Mouse (Mus musculus) c-Kit-positive CD71-negative TER-119-negative erythroid progenitor cells, embryonic 14.5 days (primary cell): ENCODE measurements at regions not wholly inside any gene's neighbourhood (a gene's known extent, or its start where the extent isn't known, plus 50 kb on each side); places are given as distances from the start of the nearest gene placed in this dataset.

Experiments
- DNase-seq: peaks from one replicate; pipeline ENCODE4 v3.0.0-alpha.2; 2013; ENCODE audit warnings: low read depth

DNA sequence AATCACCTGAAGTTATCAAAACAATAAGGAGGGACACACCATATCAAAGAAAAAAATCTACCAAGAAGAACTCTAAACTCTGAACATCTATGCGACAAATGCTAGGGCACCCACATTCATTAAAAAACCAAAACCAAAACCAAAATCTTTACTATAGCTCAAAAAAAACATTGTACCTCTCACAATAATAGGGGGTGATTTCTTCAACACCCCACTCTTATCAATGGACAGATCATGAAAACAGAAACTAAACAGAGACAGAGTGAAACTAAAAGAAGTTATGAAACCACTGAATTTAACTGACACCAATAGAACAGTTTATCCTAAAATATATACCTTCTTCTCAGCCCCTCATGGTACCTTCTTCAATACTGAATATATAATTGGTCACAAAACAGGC is 1314.5 kb upstream of the Gm7489 start:
- DNase-seq, result no peak

DNA sequence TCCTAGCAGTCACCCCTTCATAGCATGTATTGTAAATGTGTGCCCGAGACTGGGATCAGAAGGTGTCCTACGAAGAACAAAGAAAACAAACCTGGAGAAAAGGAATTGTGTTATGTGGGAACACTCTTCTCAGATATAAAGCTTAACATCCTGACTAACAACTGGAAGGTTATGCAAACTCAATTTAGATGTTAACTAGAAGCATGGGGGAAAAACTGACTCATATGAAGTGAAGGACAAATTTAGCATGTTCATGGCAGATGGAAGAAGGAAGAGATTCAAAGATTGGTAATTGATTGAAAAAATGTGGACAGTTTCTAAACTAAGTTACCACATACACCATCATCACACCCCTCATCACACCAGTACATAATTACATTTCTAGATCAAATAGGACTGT is 1307.1 kb upstream of the Gm7489 start:
- no peak for DNase-seq

DNA sequence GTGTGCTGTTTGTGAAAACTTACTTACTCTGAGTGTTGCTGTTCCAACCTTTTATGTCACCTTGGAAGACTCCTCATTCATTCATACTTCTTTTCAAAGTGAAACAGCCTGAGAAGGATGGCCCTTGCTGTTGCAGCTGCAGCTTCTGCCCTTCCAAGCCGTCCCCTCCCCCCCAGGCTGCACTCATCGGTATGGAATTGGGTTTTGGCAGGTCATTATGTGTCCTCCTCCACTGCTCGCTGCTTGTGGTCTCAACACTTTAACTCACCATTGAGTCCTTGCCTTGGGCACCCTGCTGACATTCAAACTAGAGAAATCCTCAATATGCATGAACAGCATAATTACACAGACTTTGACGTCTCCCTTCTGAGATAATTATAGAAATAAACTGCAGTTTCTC is 1295.3 kb upstream of the Gm7489 start:
- no peak for DNase-seq

DNA sequence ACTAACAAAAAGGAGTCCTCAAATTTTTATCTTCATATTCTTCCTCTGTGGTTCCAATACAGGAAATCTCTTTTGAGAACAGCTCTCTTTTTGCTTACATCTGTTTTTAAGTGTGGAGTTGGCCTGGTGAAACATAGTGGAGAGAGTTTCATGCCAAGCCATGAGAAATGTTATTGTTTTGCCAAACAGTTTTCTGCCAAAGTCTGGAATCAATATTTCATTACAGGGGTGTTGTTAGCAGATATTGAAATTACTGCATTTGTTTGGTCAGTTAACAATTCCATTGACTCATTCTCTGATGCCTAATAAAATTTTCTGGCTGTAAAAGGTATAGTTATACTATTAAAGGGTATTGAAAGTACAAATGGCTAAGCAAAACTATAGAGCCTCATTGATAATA is 1285.2 kb upstream of the Gm7489 start:
- no peak for DNase-seq

DNA sequence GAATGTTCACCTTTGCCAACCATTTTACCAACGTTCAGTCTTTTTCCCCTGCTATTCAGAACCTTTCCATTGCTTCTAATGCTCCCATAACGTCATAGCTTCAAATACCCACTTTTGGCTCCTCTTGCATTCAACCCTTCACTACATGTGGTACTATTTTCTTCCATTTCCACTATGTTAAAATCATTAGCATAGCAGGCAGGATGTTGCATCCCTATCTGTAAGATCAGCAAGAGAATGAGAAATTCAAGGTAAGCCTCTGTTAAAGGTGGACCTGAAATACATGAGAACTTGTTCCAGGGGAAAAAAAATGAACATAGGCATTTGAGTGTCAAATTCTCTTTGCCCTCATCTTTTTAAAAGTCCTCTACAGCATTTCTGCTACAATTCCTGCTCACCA is 1284.7 kb upstream of the Gm7489 start:
- DNase-seq, result no peak

DNA sequence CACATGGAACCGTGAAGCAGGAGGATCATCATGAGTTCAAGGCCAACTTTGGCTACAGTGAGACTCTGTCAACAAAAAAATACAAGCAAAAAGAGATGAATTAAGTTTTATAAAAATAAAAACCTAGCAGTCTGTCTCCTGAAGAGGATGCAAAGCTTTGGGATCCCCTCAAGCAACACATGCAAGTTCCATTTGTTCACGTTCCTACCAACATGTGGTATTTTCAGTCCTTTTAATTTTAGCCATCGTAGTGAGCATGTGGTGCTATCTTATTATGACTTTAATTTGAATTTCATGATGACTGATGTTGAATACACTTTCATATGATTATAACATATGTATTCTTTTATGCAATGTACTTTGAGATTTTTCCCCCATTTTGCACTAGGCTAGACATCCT is 1244.9 kb upstream of the Gm7489 start:
- DNase-seq, result no peak

DNA sequence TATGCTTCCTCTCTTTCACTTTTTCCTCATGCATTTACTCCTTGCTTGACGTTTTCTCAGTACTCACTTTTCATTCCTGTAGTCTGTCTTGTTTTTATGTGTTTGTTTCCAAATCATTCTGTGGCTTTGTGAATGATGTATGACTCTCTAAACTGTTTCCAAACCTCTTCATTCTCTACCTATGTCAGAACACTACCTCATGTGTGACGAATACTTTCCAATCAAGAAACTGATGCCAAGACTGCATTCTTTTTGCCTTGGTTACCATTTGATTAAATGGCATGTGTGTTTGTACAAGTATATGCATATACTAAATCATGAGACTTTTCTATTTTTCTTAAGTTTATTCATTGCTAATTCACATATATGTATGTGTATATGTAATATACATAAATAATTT is 1238.7 kb upstream of the Gm7489 start:
- DNase-seq, result no peak

DNA sequence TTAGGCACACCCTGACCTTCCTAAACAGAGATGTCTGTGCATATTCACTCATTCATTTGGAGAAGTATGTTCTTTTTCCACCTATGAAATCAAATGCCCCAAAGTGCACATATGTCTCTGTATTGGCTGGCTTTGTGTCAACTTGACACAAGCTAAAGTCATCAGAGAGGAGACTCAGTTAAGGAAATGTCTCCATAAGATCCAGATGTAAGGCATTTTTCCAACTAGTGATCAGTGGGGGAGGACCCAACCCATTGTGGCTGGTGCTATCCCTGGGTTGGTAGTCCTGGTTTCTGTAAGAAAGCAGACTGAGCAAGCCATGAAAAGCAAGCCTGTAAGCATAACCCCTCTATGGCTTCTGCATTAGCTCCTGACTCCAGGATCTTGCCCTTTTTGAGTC is 1226.8 kb upstream of the Gm7489 start:
- DNase-seq, result no peak
